Mouse (Mus musculus) splenic B cell, adult 2 months (primary cell): Measurements from ENCODE around the gene Reps1.
A peak's percentile ranks its signal among the peaks of the same experiment; 100 is the strongest.
"Not testable (repeated sequence)": the region's sequence is repeated elsewhere in the genome, so short reads cannot be mapped to it uniquely, and the experiment has no call there.

Experiments
- DNase-seq: peaks from one replicate; pipeline ENCODE4 v3.0.0-alpha.2; 2011; ENCODE audit warnings: low read depth, low spot score
- H3K27me3 ChIP-seq: 2 replicates; pipeline ENCODE4 v1.6.1; 2012; ENCODE audit warnings: mild to moderate bottlenecking, low read length, moderate library complexity, mixed read lengths; ENCODE audit not compliant: control insufficient read depth, poor library complexity, insufficient read depth, severe bottlenecking
- H3K36me3 ChIP-seq: 2 replicates; pipeline ENCODE4 v1.6.1; 2012; ENCODE audit warnings: mild to moderate bottlenecking, low read length, moderate library complexity, mixed read lengths; ENCODE audit not compliant: control insufficient read depth, poor library complexity, insufficient read depth, severe bottlenecking

Gene Reps1

GRCm38 (mm10) chr10:18074383-18075075, 18.9 kb downstream of the Reps1 start:
- DNase-seq = no peak

GRCm38 (mm10) chr10:18075845-18076244, 20.2 kb downstream of the Reps1 start:
- Histone ChIP-seq H3K27me3 (no peaks in the 10 kb centered on the region), H3K36me3 (no peaks in the 10 kb centered on the region)
- no peak for DNase-seq

More at GRCm38 (mm10) chr10:18074383-18075075, 18.9 kb downstream of the Reps1 start:
- no peaks in the 10 kb centered on the region for H3K36me3 ChIP-seq
- no peaks in the 10 kb centered on the region for H3K27me3 ChIP-seq

DNA sequence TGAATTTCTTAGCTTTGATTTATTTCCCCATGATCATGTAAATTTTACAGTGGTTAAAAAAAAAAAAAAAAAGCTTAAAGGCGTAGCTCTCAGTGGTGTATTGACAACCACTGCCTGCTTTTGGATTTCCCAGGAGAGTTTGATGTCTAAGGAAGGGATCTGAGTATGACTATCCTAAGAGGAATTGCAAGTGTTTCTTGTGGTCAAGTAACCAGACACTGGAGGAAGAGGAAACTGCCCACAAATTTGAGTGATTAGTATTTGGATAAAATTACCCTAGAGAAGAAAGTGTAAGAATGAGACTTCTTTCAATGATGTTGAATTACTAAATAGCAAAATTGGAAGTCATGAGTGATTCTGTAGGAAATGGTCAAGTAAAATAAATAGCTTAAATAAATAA, 25.9 kb downstream of the Reps1 start:
- H3K36me3 ChIP-seq = no peaks in the 10 kb centered on the region
- no peaks in the 10 kb centered on the region for H3K27me3 ChIP-seq
- DNase-seq = no peak

DNA sequence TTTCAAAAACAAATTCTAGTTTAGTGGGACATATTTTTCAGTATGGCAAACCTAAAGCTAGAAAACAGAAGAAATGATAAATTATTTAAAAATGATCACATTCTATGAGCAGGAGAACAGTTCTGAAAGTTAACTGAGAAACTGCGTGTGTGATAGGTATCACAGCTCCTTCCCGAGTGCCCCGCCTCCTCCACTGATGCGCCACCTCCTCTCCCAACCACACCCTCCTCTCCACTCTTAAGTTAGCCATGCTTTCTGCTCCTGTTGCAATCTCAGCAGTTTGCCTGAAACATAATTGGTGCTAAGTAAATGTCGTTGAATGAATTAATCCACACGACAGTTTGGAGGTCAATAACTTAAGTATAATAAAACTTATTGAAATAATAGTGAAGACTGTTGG, 27.1 kb downstream of the Reps1 start:
- no peaks in the 10 kb centered on the region for H3K27me3 ChIP-seq
- no peak for DNase-seq
- H3K36me3 ChIP-seq = no peaks in the 10 kb centered on the region

GRCm38 (mm10) chr10:18090691-18091090, 35.0 kb downstream of the Reps1 start:
- peaks cover 8% of the 10 kb centered on the region for H3K36me3 ChIP-seq
- H3K27me3 ChIP-seq = no peaks in the 10 kb centered on the region
- no peak for DNase-seq

DNA sequence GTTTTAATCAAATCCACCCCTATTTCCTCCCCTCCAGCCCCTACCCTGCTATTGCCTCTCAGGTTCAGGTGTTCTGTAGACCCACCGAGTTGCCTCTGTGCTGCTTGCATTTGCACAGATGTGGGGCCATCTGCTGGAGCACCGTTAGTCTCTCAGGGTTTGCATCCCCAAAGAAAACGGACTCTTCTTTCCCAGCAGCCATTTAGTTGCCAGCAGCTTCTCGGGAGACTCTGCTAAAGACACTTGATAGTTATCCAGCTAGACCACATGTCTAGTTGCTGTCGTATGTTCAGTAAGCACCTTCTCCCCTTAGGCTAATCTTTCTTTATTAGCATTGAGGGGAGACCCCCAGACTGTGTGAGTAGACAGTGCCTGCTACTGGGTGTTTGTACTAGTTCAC, 46.5 kb downstream of the Reps1 start:
- Histone ChIP-seq H3K27me3 (no peaks in the 10 kb centered on the region), H3K36me3 (peaks cover 9% of the 10 kb centered on the region)
- no peak for DNase-seq

DNA sequence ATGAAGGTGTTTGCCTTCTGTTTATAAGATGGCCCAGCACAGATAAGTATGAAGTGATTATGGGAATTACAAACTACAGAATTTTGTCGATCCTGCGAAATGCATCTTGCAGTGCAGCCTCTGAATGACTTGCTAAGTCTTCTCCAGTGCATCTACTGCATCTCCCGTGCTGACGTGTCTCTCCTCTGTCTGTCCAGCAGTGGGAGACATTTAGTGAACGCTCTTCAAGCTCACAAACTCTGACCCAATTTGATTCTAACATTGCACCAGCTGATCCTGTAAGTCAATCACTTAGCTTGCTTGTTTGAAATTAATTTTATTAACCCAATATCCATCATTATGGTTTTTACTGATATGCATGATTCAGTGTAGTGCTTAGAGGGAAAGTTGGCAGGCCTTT, 51.8 kb downstream of the Reps1 start:
- no peak for DNase-seq
- H3K36me3 ChIP-seq = peaks cover 4% of the 10 kb centered on the region; the same call in 1 of the 2 replicates

GRCm38 (mm10) chr10:18110940-18111339, 55.3 kb downstream of the Reps1 start:
- DNase-seq = no peak
- H3K27me3 ChIP-seq = no peaks in the 10 kb centered on the region

More for the DNA sequence above, 51.8 kb downstream of the Reps1 start:
- H3K27me3 ChIP-seq = no peaks in the 10 kb centered on the region

GRCm38 (mm10) chr10:18113473-18114093, 57.9 kb downstream of the Reps1 start:
- DNase-seq = no peak
- no peaks in the 10 kb centered on the region for H3K27me3 ChIP-seq
- H3K36me3 ChIP-seq = no peaks in the 10 kb centered on the region

More at GRCm38 (mm10) chr10:18110940-18111339, 55.3 kb downstream of the Reps1 start:
- no peaks in the 10 kb centered on the region for H3K36me3 ChIP-seq

DNA sequence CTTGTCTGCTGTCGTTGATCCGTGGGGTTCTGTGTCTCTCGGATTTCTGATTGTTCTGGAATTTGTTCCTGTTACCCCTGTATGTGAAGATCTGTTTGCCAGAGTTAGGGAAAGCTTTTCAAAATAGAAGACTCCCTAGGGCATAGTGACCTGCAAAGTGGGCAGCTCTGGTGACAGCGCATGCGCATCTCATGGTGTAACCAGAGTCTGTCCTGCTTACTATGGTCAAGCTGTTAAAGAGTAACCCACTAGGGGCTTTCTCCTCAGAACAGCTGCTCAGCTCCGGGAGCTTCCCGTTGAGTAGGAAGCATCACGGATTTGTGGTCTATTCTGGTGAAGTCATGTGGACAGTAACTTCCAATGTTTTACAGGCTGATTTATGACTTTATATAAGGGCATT, 62.7 kb downstream of the Reps1 start:
- Histone ChIP-seq H3K36me3 (peaks cover 6% of the 10 kb centered on the region), H3K27me3 (no peaks in the 10 kb centered on the region)
- no peak for DNase-seq

DNA sequence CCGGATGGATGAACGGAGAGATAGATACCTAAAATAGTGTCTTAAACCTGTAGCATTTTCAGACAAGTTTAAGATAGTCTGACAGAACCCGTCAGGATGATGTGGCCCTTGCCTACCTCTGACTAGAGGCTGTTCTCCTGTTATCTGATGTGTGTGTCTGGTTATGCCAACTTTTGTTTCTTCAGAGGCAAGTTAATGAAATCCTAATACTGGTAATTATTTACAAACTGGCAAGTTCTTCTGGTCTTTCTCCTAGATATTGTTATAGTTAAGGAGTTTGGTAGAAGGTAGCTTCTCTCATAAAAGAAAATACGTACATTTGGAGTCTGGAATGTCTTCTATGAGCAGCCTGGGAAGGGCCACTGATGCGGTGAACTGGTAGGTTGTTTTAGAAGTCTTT, 74.6 kb downstream of the Reps1 start:
- no peak for DNase-seq
- 0 out of 2 replicates have a peak, but pooled peaks cover 2% of the 10 kb centered on the region for H3K36me3 ChIP-seq
- no peaks in the 10 kb centered on the region for H3K27me3 ChIP-seq

GRCm38 (mm10) chr10:18131666-18132650, 76.3 kb downstream of the Reps1 start:
- H3K27me3 ChIP-seq = no peaks in the 10 kb centered on the region
- no peaks in the 10 kb centered on the region for H3K36me3 ChIP-seq
- no peak for DNase-seq

DNA sequence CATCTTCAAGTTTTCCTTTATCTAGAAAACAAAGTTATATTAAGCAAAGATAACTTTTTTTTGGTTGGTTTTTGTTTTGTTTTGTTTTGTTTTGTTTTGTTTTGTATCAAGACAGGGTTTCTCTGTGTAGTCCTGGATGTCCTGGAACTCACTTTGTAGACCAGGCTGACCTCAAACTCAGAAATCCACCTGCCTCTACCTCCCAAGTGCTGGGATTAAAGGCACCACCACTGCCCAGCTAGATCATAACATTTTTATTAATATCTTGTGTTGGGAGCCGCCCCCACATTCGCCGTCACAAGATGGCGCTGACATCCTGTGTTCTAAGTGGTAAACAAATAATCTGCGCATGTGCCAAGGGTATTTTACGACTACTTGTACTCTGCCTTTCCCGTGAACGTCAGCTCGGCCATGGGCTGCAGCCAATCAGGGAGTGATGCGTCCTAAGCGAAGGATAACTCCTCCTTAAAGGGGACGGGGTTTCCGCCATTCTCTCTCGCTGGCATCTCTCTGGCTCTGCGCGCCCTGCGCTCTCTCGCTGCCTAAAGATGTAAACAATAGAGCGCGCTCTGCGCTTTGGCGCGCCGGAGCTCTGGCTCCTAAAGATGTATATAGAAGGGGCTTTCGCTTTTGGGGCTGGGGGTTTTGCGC, 83.3 kb downstream of the Reps1 start:
- H3K27me3 ChIP-seq, H3K36me3 ChIP-seq: not testable (repeated sequence)
- peak; percentile 28 for DNase-seq

DNA sequence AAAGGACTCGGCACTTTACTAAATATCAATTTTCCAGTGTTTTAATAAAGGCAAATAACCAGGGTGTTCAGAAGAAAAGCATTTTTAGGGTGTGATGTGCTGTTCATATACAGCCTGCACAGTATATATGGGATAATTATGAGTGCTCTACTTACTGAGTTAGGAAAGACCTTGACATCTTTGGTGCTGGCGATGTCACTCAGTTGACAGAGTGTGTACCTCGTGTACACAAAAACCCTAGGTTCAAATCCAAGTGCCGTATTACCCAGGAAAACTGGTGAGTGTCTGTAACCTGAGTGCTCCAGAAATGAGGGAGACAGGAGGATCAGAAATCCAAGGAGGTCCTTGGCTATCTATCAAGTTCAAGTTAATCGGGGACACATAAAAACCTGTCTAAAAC, 84.0 kb downstream of the Reps1 start:
- no peak for DNase-seq
- no peaks in the 10 kb centered on the region for H3K36me3 ChIP-seq
- H3K27me3 ChIP-seq = no peaks in the 10 kb centered on the region
